8 mouse cellular contexts compared by ENCODE assay signal in genomic region chr10:30802681-30803586, GRCm38 (mm10). TPM values are rescaled to one million over a fixed set of nuclear protein-coding genes. Genes with fewer than 3 reads are reported as not detected.
DNase-seq lines count a peak whose midpoint lies in the region; ATAC-seq lines count a peak whose summit lies in the region.

Gene Ncoa7, minus strand, starts transcription at chr10:30803326.

- peaks cover 13% of the 10 kb centered on the region; the same call in 1 of the 2 replicates for H3K4me1 ChIP-seq in intestine, embryonic 14.5 days (replicated peaks; ENCODE audit: control insufficient read depth, insufficient read depth, low read length)
- H3K4me1 ChIP-seq in midbrain, embryonic 10.5 days = peaks cover 18% of the 10 kb centered on the region

- no peaks in the 10 kb centered on the region for H3K36me3 ChIP-seq in intestine, embryonic 14.5 days (ENCODE audit: control insufficient read depth, insufficient read depth, low read length)
- H3K36me3 ChIP-seq in midbrain, embryonic 10.5 days = no peaks in the 10 kb centered on the region

- peak within 1 kb of the TSS; percentile 65 for H3K4me2 ChIP-seq in intestine, embryonic 14.5 days (ENCODE audit: low read length)

- peak within 1 kb of the TSS; percentile 93 for H3K27ac ChIP-seq in intestine, embryonic 14.5 days (ENCODE audit: low read depth)
- peak within 1 kb of the TSS; percentile 97 for H3K27ac ChIP-seq in midbrain, embryonic 10.5 days (replicated peaks)

- ATAC-seq in intestine, embryonic 14.5 days (replicated peaks; ENCODE audit: low FRiP score, low TSS enrichment, low read depth) = peak; percentile 96

- DNase-seq in adrenal gland, adult 18-20 months (ENCODE audit: low spot score in 2 of 2) = peak; percentile 74 to 78
- peak; percentile 84 for DNase-seq in embryo, embryonic 10 days (ENCODE audit: low spot score)
- DNase-seq in gastrocnemius, postnatal 14 days = peak; percentile 73
- DNase-seq in intestine, embryonic 14.5 days (ENCODE audit: low spot score) = peak; percentile 93
- peak; percentile 83 to 87 for DNase-seq in left cerebral cortex, postnatal 36 days (ENCODE audit: low spot score in 2 of 2)
- DNase-seq in midbrain, embryonic 10.5 days (ENCODE audit: low spot score) = peak; percentile 86
- peak; percentile 70 to 73 for DNase-seq in right cerebral cortex, postnatal 36 days (ENCODE audit: low spot score in 2 of 2)
- DNase-seq in urinary bladder, postnatal 4 days (ENCODE audit: low spot score in 2 of 2) = peak; percentile 78 to 79

- no peaks in the 10 kb centered on the region for H3K9me3 ChIP-seq in intestine, embryonic 14.5 days (ENCODE audit: control insufficient read depth, low read length)
- H3K9me3 ChIP-seq in midbrain, embryonic 10.5 days (replicated peaks) = no peaks in the 10 kb centered on the region

- intact Hi-C loops in gastrocnemius, postnatal 14 days (cut with DNase I; ENCODE audit: low total_unique reads) = no loop called here
- intact Hi-C loops in left cerebral cortex, postnatal 36 days (cut with DNase I) = loop anchor here (2.0 to 5.0 kb wide), 2 partner anchors 76 to 184 kb away; no protein-coding TSS in a partner anchor

- peak within 1 kb of the TSS; percentile 82 for H3K4me3 ChIP-seq in intestine, embryonic 14.5 days (ENCODE audit: low read depth, low read length)
- H3K4me3 ChIP-seq in midbrain, embryonic 10.5 days = peak within 1 kb of the TSS; percentile 87

- no peaks in the 10 kb centered on the region for H3K27me3 ChIP-seq in intestine, embryonic 14.5 days (replicated peaks; ENCODE audit: control insufficient read depth, insufficient read depth, low read length)
- no peaks in the 10 kb centered on the region for H3K27me3 ChIP-seq in midbrain, embryonic 10.5 days (ENCODE audit: low read depth, poor library complexity, severe bottlenecking)

- under 1% methylated on average over 76 of the region's 89 CpGs for WGBS in intestine, embryonic 14.5 days
- under 1% methylated on average over 85 of the region's 89 CpGs for WGBS in midbrain, embryonic 10.5 days

- H3K9ac ChIP-seq in intestine, embryonic 14.5 days (ENCODE audit: low read length) = peak within 1 kb of the TSS; percentile 81

RNA-seq across cellular contexts. Expression of gene Ncoa7, which starts in this region (rescaled TPM):
- 10 to 100 TPM; 29.2 to 30.2 TPM for total RNA-seq in adrenal gland, adult 18-20 months (2021)
- 1 to 10 TPM; 4.9 to 5.2 TPM for total RNA-seq in gastrocnemius, postnatal 14 days (2021)
- 9.2 and 11.4 TPM in 2 replicates for polyA plus RNA-seq in intestine, embryonic 14.5 days (2014; fragmentation: Nextera tagmentation; extraction: Ambion mirVana)
- 100 to 1,000 TPM; 105 to 109 TPM for total RNA-seq in left cerebral cortex, postnatal 36 days (2021)
- 6.2 and 6.6 TPM in 2 replicates for polyA plus RNA-seq in midbrain, embryonic 10.5 days (2016; fragmentation: Nextera tagmentation; extraction: Ambion mirVana)

Comparison
In these comparisons a context has a peak if more than half of its experiments do, and no peak if none do; other contexts are left out.
1. Peak in every context shown above with its lines: DNase-seq, ATAC-seq, H3K4me3 ChIP-seq and H3K27ac ChIP-seq.
2. RNA of gene Ncoa7 (total RNA-seq): 105 to 109 TPM in left cerebral cortex, postnatal 36 days and 29.2 to 30.2 TPM in adrenal gland, adult 18-20 months; 4.9 to 5.2 TPM in gastrocnemius, postnatal 14 days; every median in the first group is over 4 times any median in the second.